Mouse (Mus musculus) G1E (cell line): Measurements from ENCODE around the gene Pdzd9. TPM values are rescaled to one million over a fixed set of nuclear protein-coding genes. Genes with fewer than 3 reads are reported as not detected.
A peak's percentile ranks its signal among the peaks of the same experiment; 100 is the strongest.

Experiments
- ATAC-seq: 2 replicates; pipeline ENCODE4 v1.8.0; 2016; ENCODE audit warnings: mild to moderate bottlenecking; ENCODE audit not compliant: insufficient number of reproducible peaks, poor library complexity, low FRiP score, severe bottlenecking; ENCODE audit errors: extremely low read depth
- DNase-seq: peaks from one replicate; pipeline ENCODE4 v3.0.0; 2012; ENCODE audit warnings: low spot score
- H3K27me3 ChIP-seq: 2 replicates; pipeline ENCODE4 v1.6.1; 2012; ENCODE audit warnings: mild to moderate bottlenecking, low read length, inconsistent platforms; ENCODE audit not compliant: insufficient read depth
- H3K36me3 ChIP-seq: replicated peaks from 2 replicates; pipeline ENCODE3; 2012; ENCODE audit warnings: mild to moderate bottlenecking, inconsistent platforms
- H3K4me1 ChIP-seq: 2 replicates; pipeline ENCODE4 v1.6.1; 2012; ENCODE audit warnings: low read depth, low read length, inconsistent platforms, mixed read lengths; ENCODE audit not compliant: insufficient read depth
- H3K4me3 ChIP-seq: 2 replicates; pipeline ENCODE4 v1.5.1; 2012; ENCODE audit warnings: low read depth, mild to moderate bottlenecking, inconsistent platforms, low read length, moderate library complexity, mixed read lengths
- H3K9me3 ChIP-seq: replicated peaks from 2 replicates; pipeline ENCODE4 v1.6.1; 2012; ENCODE audit warnings: inconsistent platforms
- CTCF ChIP-seq: IDR thresholded peaks from 2 replicates; pipeline ENCODE4 v1.5.1; 2012; ENCODE audit warnings: low read depth, low read length, inconsistent platforms, mixed read lengths
- GATA1 ChIP-seq: IDR thresholded peaks from 2 replicates; pipeline ENCODE4 v1.6.1; 2012; ENCODE audit warnings: borderline replicate concordance, low read length, inconsistent platforms, mixed read lengths
- GATA2 ChIP-seq: IDR thresholded peaks from 2 replicates; pipeline ENCODE4 v1.6.1; 2012; ENCODE audit warnings: low read depth, low read length, inconsistent platforms, borderline replicate concordance
- POLR2AphosphoS5 ChIP-seq: IDR thresholded peaks from 2 replicates; pipeline ENCODE4 v1.6.1; 2012; ENCODE audit warnings: low read depth, low read length, inconsistent platforms; ENCODE audit not compliant: insufficient replicate concordance
- TAL1 ChIP-seq: conservative IDR thresholded peaks from 2 replicates; pipeline ENCODE4 v1.6.1; 2012; ENCODE audit warnings: low read depth, low read length, inconsistent platforms, mixed read lengths
- polyA plus RNA-seq: library from polyadenylated mRNA; stranded (reverse); fragments of >175 nt; gene quantifications from 2 replicates; pipeline ENCODE4 v1.2.3, GENCODE M21; 2012
- total RNA-seq, 2 experiments: library from RNA; stranded (forward) in 1 of 2; stranded (reverse) in 1 of 2; fragments of 200-1000 nt in 1 of 2; fragments of >200 nt in 1 of 2; fragmentation: Nextera tagmentation in 1 of 2; gene quantifications; 2 replicates each; pipeline ENCODE4 v1.2.3; 2014 to 2017

Pdzd9 gene
- total and polyA plus RNA-seq, 3 experiments, result 0.38 TPM; not detected in 2

DNA sequence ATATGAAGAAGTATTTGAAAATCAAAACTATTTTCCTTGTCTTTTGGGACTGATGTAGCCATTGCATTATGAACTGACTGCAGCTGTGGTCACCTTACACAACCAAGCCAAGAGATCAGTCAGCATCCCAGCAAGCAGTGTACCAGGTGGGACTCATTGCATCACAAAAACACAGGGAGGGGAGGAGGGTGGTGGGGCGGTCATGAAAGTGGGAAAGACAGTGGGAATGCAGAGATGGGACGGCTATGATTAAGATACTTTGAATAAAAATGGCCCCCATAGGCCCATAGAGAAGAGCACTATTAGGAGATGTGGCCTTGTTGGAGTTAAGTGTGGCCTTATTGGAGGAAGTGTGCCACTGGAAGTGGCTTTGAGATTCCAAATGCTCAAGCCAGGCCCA, 26.2 kb upstream of the Pdzd9 start:
- peaks cover 49% of the 10 kb centered on the region for H3K36me3 ChIP-seq
- H3K4me1 ChIP-seq, result peaks cover 63% of the 10 kb centered on the region
- H3K27me3 ChIP-seq, result no peaks in the 10 kb centered on the region
- ATAC-seq, result no peak
- TF ChIP-seq TAL1 (no peak), GATA2 (no peak)
- DNase-seq, result no peak
- peak overlapping the region; percentile 18; the same call in 1 of the 2 replicates for H3K4me3 ChIP-seq
- no peaks in the 10 kb centered on the region for H3K9me3 ChIP-seq

DNA sequence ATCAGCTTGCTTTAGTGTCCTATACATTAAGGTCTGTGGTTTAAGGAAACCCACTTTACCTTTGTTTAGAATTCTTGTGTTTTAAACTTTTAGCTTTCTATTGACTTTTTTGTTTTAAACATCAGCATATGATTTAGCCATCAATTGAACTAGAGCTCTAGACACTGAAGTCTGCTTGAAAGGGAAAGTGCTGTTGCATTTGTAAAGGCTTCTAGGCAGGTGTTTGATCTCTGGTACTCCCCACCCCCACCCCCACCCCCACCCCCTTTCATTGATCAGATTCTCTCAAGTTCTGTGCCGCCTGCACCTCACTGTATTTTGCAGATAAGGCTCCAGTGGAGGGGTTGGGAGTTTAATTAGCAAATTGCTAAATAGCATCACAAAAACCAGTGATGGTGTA, 25.5 kb upstream of the Pdzd9 start:
- H3K27me3 ChIP-seq, result no peaks in the 10 kb centered on the region
- no peak overlapping the region for H3K4me3 ChIP-seq
- no peaks in the 10 kb centered on the region for H3K9me3 ChIP-seq
- peaks cover 48% of the 10 kb centered on the region for H3K36me3 ChIP-seq
- DNase-seq (no peak), ATAC-seq (peak; percentile 72)
- TF ChIP-seq CTCF (no peak), GATA1 (no peak), TAL1 (no peak; the same call in 1 of the 2 replicates), POLR2AphosphoS5 (no peak), GATA2 (no peak)
- peaks cover 59% of the 10 kb centered on the region for H3K4me1 ChIP-seq

DNA sequence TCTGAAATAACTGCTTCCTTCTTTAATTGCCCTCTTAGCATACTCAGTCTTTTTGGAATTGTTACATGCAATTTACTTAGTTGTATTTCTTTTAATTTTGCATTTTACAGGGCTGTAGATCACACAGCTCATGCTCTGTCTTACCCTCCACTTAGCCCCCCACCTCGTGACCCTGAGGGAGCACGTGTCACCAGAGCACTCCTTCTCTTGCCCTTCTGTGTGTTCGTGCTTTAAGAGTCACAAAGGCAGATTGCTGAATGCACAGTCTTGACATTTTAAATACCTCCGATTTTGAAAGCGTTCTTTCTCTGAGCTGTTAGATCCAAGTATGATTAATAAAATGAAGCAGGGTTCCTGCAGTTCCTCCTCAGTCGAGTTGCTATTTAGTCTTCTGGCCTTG, 25.1 kb upstream of the Pdzd9 start:
- peak; percentile 43; the same call in 1 of the 2 replicates for ATAC-seq
- H3K4me3 ChIP-seq, result no peak overlapping the region; the same call in 1 of the 2 replicates
- TF ChIP-seq GATA2 (no peak), POLR2AphosphoS5 (no peak), CTCF (no peak), GATA1 (no peak), TAL1 (no peak)
- H3K4me1 ChIP-seq, result peaks cover 62% of the 10 kb centered on the region
- H3K36me3 ChIP-seq, result peaks cover 50% of the 10 kb centered on the region
- DNase-seq, result no peak
- H3K27me3 ChIP-seq, result no peaks in the 10 kb centered on the region
- H3K9me3 ChIP-seq, result no peaks in the 10 kb centered on the region

DNA sequence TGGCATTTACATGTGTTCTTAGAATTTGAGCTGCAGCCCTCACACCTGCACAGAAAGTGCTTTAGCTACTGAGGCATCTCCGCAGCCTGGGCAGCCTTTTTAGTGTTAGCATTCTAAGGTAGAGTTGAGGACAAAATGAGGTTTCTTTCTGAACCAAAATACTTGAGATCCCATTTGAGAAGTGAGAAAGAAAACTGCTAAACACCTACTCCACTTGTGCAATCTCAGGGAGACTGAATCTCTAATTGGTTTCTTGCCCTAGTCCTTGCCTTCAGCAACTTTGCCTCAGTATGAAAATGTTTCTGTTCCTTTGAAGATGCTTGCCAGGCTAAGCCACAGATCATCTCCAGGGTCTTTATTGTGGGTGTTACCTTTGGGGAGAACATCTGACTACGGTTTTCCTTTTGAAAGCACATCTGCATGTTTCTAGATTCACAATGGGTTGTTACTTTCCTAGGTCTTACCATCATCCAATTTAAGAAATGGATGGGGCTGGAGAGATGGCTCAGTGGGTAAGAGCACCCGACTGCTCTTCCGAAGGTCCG, 23.8 kb upstream of the Pdzd9 start:
- no peak for TF ChIP-seq POLR2AphosphoS5
- no peak for TF ChIP-seq CTCF
- TF ChIP-seq GATA2, result no peak
- TF ChIP-seq TAL1, result no peak
- no peak for TF ChIP-seq GATA1
- no peak for ATAC-seq
- no peaks in the 10 kb centered on the region for H3K27me3 ChIP-seq
- no peak overlapping the region for H3K4me3 ChIP-seq
- no peaks in the 10 kb centered on the region for H3K9me3 ChIP-seq
- peaks cover 54% of the 10 kb centered on the region for H3K36me3 ChIP-seq
- DNase-seq, result no peak
- H3K4me1 ChIP-seq, result peaks cover 56% of the 10 kb centered on the region

DNA sequence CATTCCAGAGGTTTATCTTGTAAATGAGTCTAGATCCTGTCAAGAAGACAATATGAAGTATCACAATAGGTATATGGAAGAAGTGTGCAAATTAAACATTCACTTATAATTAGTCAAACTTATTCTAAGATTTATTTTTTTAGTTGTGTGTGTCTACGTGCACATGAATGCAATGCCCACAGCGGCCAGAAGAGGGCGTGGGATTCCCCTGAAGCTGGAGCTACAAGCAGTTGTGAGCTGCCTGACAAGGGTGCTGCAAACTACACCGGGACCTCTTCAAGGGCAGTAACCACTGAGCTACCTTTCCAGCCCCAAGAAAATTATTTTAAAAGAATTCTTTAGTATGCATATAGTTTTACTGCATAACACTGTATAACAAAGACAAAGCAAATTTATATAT, 20.5 kb upstream of the Pdzd9 start:
- no peak for ATAC-seq
- no peak for TF ChIP-seq TAL1
- peak; percentile 20; the same call in 1 of the 2 replicates for TF ChIP-seq CTCF
- Histone ChIP-seq H3K27me3 (no peaks in the 10 kb centered on the region), H3K36me3 (peaks cover 53% of the 10 kb centered on the region), H3K4me3 (no peak overlapping the region), H3K4me1 (peaks cover 53% of the 10 kb centered on the region), H3K9me3 (no peaks in the 10 kb centered on the region)
- DNase-seq, result no peak

DNA sequence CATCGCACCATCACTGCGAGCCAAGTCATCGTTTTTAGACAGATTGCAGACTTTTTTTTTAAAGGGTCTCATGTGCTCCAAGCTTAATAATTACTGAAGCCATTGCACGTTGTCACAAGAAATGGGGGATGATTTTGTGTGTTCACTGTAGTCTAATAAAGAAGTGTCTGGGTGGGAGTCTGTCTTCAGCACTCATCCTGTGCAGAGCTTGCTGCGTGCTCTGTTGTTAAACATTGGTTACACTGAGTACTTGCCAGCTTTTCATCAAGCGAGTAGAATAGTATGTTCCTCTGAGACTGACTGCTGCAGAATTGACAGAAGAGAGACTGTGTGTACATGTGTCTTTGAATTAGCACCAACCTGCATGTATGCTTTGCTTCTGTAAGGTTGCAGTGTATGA, 15.1 kb upstream of the Pdzd9 start:
- no peaks in the 10 kb centered on the region for H3K9me3 ChIP-seq
- H3K4me3 ChIP-seq, result no peak overlapping the region
- H3K4me1 ChIP-seq, result peaks cover 65% of the 10 kb centered on the region
- DNase-seq, result no peak
- ATAC-seq, result no peak
- H3K27me3 ChIP-seq, result no peaks in the 10 kb centered on the region
- TF ChIP-seq GATA1 (no peak), TAL1 (no peak), CTCF (no peak), GATA2 (no peak), POLR2AphosphoS5 (no peak)
- peaks cover 29% of the 10 kb centered on the region for H3K36me3 ChIP-seq

DNA sequence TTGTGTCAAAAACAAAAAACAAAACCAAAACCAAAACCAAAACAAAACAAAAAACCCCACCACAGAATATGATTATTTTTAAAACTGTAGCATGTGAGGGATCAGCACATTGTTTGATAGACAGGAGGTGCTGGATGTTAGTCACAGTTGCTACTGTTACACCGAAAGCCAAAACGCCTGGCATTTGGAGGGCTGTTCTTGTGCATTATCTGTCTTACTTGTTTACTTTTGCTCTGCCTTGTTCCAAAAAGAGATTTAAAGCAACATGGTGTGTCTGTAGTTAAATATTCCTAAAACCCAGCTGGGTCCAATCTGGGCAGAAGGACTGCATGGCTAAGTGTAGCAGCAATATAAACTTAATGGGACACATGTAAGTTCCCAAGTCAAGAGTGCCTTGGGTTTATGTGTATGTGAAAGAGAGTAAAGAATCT, 14.6 kb upstream of the Pdzd9 start:
- Histone ChIP-seq H3K4me3 (no peak overlapping the region), H3K36me3 (peaks cover 25% of the 10 kb centered on the region), H3K4me1 (peaks cover 67% of the 10 kb centered on the region), H3K27me3 (no peaks in the 10 kb centered on the region), H3K9me3 (no peaks in the 10 kb centered on the region)
- no peak for ATAC-seq
- no peak for TF ChIP-seq GATA2
- no peak for TF ChIP-seq TAL1
- no peak for TF ChIP-seq GATA1
- TF ChIP-seq POLR2AphosphoS5, result no peak
- no peak for TF ChIP-seq CTCF
- no peak for DNase-seq
